Mouse (Mus musculus) midbrain, postnatal 0 days (tissue): ENCODE data around the gene Aloxe3. TPM values are rescaled to one million over a fixed set of nuclear protein-coding genes. Genes with fewer than 3 reads are reported as not detected.

Source experiments
- ATAC-seq: fragments of 200-750 bp; cut with Nextera tagmentation; 2 replicates; pipeline ENCODE4 v1.8.0; 2017; ENCODE audit warnings: moderate number of reproducible peaks, mild to moderate bottlenecking, moderate TSS enrichment, moderate library complexity; ENCODE audit not compliant: low FRiP score
- DNase-seq: peaks from one replicate; pipeline ENCODE4 v3.0.0-alpha.2; 2015; ENCODE audit warnings: low spot score
- H3K27ac ChIP-seq: fragments of 300-500 bp; sonication (generic); 2 replicates; pipeline ENCODE4 v1.5.1; 2014; ENCODE audit warnings: low read depth, mild to moderate bottlenecking, low read length, mixed read lengths
- H3K27me3 ChIP-seq: fragments of 300-500 bp; sonication (generic); 2 replicates; pipeline ENCODE4 v1.6.1; 2014; ENCODE audit warnings: low read length, control low read depth, mixed read lengths; ENCODE audit not compliant: insufficient read depth
- H3K36me3 ChIP-seq: fragments of 300-500 bp; sonication (generic); 2 replicates; pipeline ENCODE4 v1.6.1; 2014; ENCODE audit warnings: low read length, control low read depth, mixed read lengths; ENCODE audit not compliant: insufficient read depth
- H3K4me1 ChIP-seq: fragments of 300-500 bp; sonication (generic); 2 replicates; pipeline ENCODE4 v1.6.1; 2014; ENCODE audit warnings: mild to moderate bottlenecking, control low read depth, antibody characterized with exemption, low read length, mixed read lengths; ENCODE audit not compliant: insufficient read depth
- H3K4me2 ChIP-seq: fragments of 300-500 bp; sonication (generic); 2 replicates; pipeline ENCODE4 v1.6.1; 2014; ENCODE audit warnings: low read depth, mild to moderate bottlenecking, low read length, mixed read lengths; ENCODE audit not compliant: poor library complexity, severe bottlenecking
- H3K4me3 ChIP-seq: fragments of 300-500 bp; sonication (generic); 2 replicates; pipeline ENCODE4 v1.5.1; 2014; ENCODE audit warnings: low read depth, mild to moderate bottlenecking, low read length, moderate library complexity
- H3K9ac ChIP-seq: fragments of 300-500 bp; sonication (generic); replicated peaks from 2 replicates; pipeline ENCODE4 v1.6.1; 2014; ENCODE audit warnings: mild to moderate bottlenecking, low read length, moderate library complexity, mixed read lengths; ENCODE audit not compliant: poor library complexity, severe bottlenecking
- H3K9me3 ChIP-seq: fragments of 300-500 bp; sonication (generic); 2 replicates; pipeline ENCODE4 v1.6.1; 2016; ENCODE audit warnings: low read length, control low read depth
- CTCF ChIP-seq: IDR thresholded peaks from 2 replicates; pipeline ENCODE4 v1.5.1; 2016; ENCODE audit warnings: antibody characterized with exemption, mild to moderate bottlenecking
- WGBS: fragments of 180-500 bp; shearing (Covaris S2); extraction: QIAGEN DNeasy Blood & Tissue Kit; methylation state at CpG from one replicate; pipeline ENCODE4 v1.1.7; 2014; 5-methylcytosine and 5-hydroxymethylcytosine counted together
- polyA plus RNA-seq: library from polyadenylated mRNA; unstranded; fragments of >200 nt; fragmentation: Nextera tagmentation; extraction: Ambion mirVana; gene quantifications from 2 replicates; pipeline ENCODE4 v1.2.1, GENCODE M21; 2015
- total RNA-seq: library from RNA; depleted of rRNA; stranded (reverse); fragments of >200 nt; gene quantifications from 2 replicates; pipeline ENCODE4 v1.2.3, GENCODE M21; 2014

The Aloxe3 gene
- total and polyA plus RNA-seq, 2 experiments from 2014 or later = 16.3 to 17.8 TPM

DNA sequence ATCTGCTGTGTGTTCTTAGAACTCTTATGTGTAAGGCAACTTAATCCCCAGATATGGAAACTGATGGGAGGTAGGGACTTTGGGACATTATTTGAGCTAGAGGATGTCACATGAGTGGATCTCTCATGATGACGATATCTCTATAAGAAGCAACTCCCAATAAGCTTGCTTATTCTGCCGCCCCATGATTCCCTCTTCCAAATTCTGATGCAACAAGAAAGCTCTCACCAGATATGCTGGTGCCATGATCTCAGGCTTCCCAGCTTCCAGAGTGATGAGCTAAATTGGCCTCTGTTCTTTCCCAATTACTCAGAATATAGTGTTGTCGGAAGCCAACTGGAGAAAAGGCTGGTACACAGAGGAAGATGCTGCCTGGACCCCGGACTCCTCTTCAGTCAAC, 13.8 kb upstream of the Aloxe3 start:
- no peak for TF ChIP-seq CTCF
- H3K4me3 ChIP-seq = no peak overlapping the region
- WGBS = 70% methylated on average over 4 of the region's 4 CpGs
- H3K4me2 ChIP-seq = no peak overlapping the region
- H3K27me3 ChIP-seq = no peaks in the 10 kb centered on the region
- ATAC-seq = no peak
- DNase-seq = no peak
- H3K4me1 ChIP-seq = peaks cover 2% of the 10 kb centered on the region
- no peak overlapping the region for H3K27ac ChIP-seq
- H3K9ac ChIP-seq = no peak overlapping the region
- peaks cover 24% of the 10 kb centered on the region for H3K36me3 ChIP-seq
- H3K9me3 ChIP-seq = no peaks in the 10 kb centered on the region

- H3K9ac ChIP-seq = no peak overlapping the region
- TF ChIP-seq CTCF = no peak
- DNase-seq = no peak
- H3K4me1 ChIP-seq = peaks cover 10% of the 10 kb centered on the region
- no peak overlapping the region for H3K4me2 ChIP-seq
- WGBS = 76% methylated on average over 3 of the region's 3 CpGs
- 0 out of 2 replicates have a peak, but pooled peaks cover 3% of the 10 kb centered on the region for H3K36me3 ChIP-seq
- H3K27ac ChIP-seq = no peak overlapping the region
- no peak for ATAC-seq
- no peak overlapping the region for H3K4me3 ChIP-seq
- no peaks in the 10 kb centered on the region for H3K27me3 ChIP-seq
- H3K9me3 ChIP-seq = no peaks in the 10 kb centered on the region
Observed at GRCm38 (mm10) chr11:69114018-69114417, 11.7 kb upstream of the Aloxe3 start.

GRCm38 (mm10) chr11:69114621-69115020, 11.1 kb upstream of the Aloxe3 start:
- Histone ChIP-seq H3K4me2 (no peak overlapping the region), H3K4me1 (peaks cover 13% of the 10 kb centered on the region), H3K36me3 (no peaks in the 10 kb centered on the region), H3K27me3 (no peaks in the 10 kb centered on the region), H3K27ac (no peak overlapping the region), H3K9me3 (no peaks in the 10 kb centered on the region), H3K4me3 (no peak overlapping the region), H3K9ac (no peak overlapping the region)
- ATAC-seq (no peak), DNase-seq (no peak)
- 87% methylated on average over 3 of the region's 3 CpGs for WGBS
- TF ChIP-seq CTCF = no peak

- 56% methylated on average over 5 of the region's 5 CpGs for WGBS
Observed at GRCm38 (mm10) chr11:69116843-69117242, 8.9 kb upstream of the Aloxe3 start.

DNA sequence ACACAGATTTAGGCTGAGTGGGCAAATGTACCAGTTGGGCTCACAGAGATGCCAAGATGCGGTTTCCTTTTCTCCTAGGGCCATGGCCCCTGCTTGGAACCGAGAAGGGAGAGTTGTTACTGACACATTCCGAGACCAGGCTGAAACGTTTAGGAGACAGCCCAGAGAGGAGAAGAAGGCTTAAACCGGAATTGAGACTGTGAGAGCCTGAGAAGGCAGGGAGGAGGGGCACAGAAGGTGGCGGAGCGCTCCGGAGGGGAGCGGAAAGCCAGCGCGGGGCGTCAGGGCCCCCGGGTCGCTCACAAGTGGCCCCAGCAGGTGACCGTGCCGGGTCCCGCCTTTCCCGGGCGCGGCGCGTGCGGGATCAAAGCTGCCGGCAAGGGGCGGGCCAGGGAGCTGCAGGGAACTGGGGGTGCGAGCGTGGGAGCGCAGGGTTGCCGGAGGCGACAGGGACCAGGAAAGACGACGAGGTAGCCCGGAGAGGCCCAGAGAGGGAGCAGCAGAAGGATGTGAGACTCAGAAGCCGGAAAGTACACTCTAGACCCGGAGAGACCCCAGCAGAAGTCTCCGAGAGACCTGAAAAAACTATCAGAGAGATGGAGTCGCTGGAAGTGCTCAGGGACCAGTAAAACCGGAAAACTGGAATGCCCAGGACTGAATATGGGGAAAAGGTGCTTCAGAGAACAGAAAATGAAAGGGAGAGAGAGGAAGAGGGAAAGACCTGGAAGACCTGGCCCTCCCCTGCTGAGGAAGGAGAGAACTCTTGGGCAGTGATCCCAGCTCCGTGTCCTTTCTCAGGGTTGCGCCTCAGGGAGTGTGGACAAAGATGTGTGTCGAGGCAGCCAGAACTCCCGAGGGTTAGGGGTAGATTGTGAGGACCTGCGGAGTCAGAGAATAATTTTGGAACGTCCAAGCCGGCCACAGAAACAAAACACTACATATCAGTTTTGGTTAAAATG, 7.7 kb upstream of the Aloxe3 start:
- no peak for ATAC-seq
- peak overlapping the region; percentile 64 for H3K27ac ChIP-seq
- H3K36me3 ChIP-seq = no peaks in the 10 kb centered on the region
- peaks cover 21% of the 10 kb centered on the region for H3K4me1 ChIP-seq
- H3K9me3 ChIP-seq = no peaks in the 10 kb centered on the region
- H3K4me3 ChIP-seq = peak overlapping the region; percentile 85
- peak; percentile 46 for DNase-seq
- under 1% methylated on average over 45 of the region's 45 CpGs for WGBS
- no peak for TF ChIP-seq CTCF
- peak overlapping the region; percentile 98 for H3K4me2 ChIP-seq
- H3K27me3 ChIP-seq = peaks cover 4% of the 10 kb centered on the region; the same call in 1 of the 2 replicates
- peak overlapping the region; percentile 61 for H3K9ac ChIP-seq

More at GRCm38 (mm10) chr11:69116843-69117242, 8.9 kb upstream of the Aloxe3 start:
- H3K4me1 ChIP-seq = peaks cover 21% of the 10 kb centered on the region
- DNase-seq (no peak), ATAC-seq (no peak)
- H3K36me3 ChIP-seq = no peaks in the 10 kb centered on the region
- peak overlapping the region; percentile 85; the same call in 1 of the 2 replicates for H3K4me3 ChIP-seq
- no peaks in the 10 kb centered on the region for H3K9me3 ChIP-seq
- peak overlapping the region; percentile 61; the same call in 1 of the 2 replicates for H3K9ac ChIP-seq
- peaks cover 4% of the 10 kb centered on the region; the same call in 1 of the 2 replicates for H3K27me3 ChIP-seq
- no peak for TF ChIP-seq CTCF
- H3K4me2 ChIP-seq = peak overlapping the region; percentile 98
- H3K27ac ChIP-seq = no peak overlapping the region

DNA sequence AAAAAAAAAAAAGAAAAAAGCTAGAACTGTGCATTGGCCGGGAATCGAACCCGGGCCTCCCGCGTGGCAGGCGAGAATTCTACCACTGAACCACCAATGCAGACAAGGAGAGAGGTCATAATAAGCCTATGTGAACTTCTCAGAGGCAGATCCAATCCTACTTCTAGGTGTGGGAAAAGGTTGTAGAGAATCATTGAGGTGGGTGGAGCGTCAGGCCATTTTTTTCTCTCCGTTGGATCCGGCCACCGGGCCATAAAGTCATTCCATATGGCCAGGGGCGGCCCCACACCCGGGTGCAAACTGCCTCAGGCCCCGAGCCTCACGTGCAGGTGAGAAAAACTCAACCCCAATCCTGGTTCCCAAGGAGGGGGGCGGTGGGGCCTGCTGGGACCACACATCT, 6.9 kb upstream of the Aloxe3 start:
- Histone ChIP-seq H3K4me3 (peak overlapping the region; percentile 85), H3K9me3 (no peaks in the 10 kb centered on the region), H3K9ac (no peak overlapping the region), H3K4me1 (peaks cover 21% of the 10 kb centered on the region), H3K4me2 (peak overlapping the region; percentile 98), H3K27me3 (peaks cover 4% of the 10 kb centered on the region; the same call in 1 of the 2 replicates), H3K27ac (no peak overlapping the region), H3K36me3 (no peaks in the 10 kb centered on the region)
- TF ChIP-seq CTCF = no peak
- WGBS = under 1% methylated on average over 15 of the region's 15 CpGs
- DNase-seq (peak; percentile 91), ATAC-seq (no peak; the same call in 1 of the 2 replicates)
